Mouse (Mus musculus): ENCODE measurements around the gene Aga. TPM values are rescaled to one million over a fixed set of nuclear protein-coding genes. Genes with fewer than 3 reads are reported as not detected.
"Not testable (repeated sequence)": the region's sequence is repeated elsewhere in the genome, so short reads cannot be mapped to it uniquely, and the experiment has no call there.

Aga gene
- 10 to 100 TPM; 19.4 to 24.1 TPM for total RNA-seq (2021)

GRCm38 (mm10) chr8:53511551-53512127, at the start of gene Aga:
TSS of gene Aga (plus strand) at chr8:53511727.
- DNase-seq (ENCODE audit: low spot score) = peak; percentile 79
- intact Hi-C loops (cut with DNase I) = no loop called here

GRCm38 (mm10) chr8:53489063-53489462, 22.5 kb upstream of the Aga start:
- DNase-seq (ENCODE audit: low spot score) = no peak
- intact Hi-C loops (cut with DNase I) = no loop called here

GRCm38 (mm10) chr8:53496216-53496615, 15.3 kb upstream of the Aga start:
- intact Hi-C loops (cut with DNase I) = no loop called here
- DNase-seq (ENCODE audit: low spot score) = no peak

- DNase-seq (ENCODE audit: low spot score) = no peak
- intact Hi-C loops (cut with DNase I) = no loop called here
Measured at GRCm38 (mm10) chr8:53496885-53497326, 14.6 kb upstream of the Aga start.

- intact Hi-C loops (cut with DNase I); DNase-seq (ENCODE audit: low spot score): not testable (repeated sequence)
Measured at GRCm38 (mm10) chr8:53538049-53538448, 26.5 kb downstream of the Aga start.

GRCm38 (mm10) chr8:53539585-53539984, 28.1 kb downstream of the Aga start:
- DNase-seq (ENCODE audit: low spot score) = no peak
- intact Hi-C loops (cut with DNase I) = no loop called here

GRCm38 (mm10) chr8:53562441-53563040, 51.0 kb downstream of the Aga start:
- DNase-seq (ENCODE audit: low spot score) = no peak
- intact Hi-C loops (cut with DNase I) = no loop called here

GRCm38 (mm10) chr8:53566223-53566622, 54.7 kb downstream of the Aga start:
- DNase-seq (ENCODE audit: low spot score) = no peak
- intact Hi-C loops (cut with DNase I) = no loop called here

Other genes with a start within 250 kb of the Aga start
- gene Neil3, start 127.3 kb downstream of the Aga start, total RNA-seq (2021) = under 1 TPM; 0.31 to 0.36 TPM